Mouse (Mus musculus): ENCODE results near the gene Ncaph. TPM values are rescaled to one million over a fixed set of nuclear protein-coding genes. Genes with fewer than 3 reads are reported as not detected.

The Ncaph gene
- polyA plus RNA-seq (2014; fragmentation: Illumina TruSeq; extraction: RNeasy Lipid Tissue Mini Kit (QIAGEN cat#74804); ENCODE audit: low read depth, low replicate concordance): 3.8 TPM

DNA sequence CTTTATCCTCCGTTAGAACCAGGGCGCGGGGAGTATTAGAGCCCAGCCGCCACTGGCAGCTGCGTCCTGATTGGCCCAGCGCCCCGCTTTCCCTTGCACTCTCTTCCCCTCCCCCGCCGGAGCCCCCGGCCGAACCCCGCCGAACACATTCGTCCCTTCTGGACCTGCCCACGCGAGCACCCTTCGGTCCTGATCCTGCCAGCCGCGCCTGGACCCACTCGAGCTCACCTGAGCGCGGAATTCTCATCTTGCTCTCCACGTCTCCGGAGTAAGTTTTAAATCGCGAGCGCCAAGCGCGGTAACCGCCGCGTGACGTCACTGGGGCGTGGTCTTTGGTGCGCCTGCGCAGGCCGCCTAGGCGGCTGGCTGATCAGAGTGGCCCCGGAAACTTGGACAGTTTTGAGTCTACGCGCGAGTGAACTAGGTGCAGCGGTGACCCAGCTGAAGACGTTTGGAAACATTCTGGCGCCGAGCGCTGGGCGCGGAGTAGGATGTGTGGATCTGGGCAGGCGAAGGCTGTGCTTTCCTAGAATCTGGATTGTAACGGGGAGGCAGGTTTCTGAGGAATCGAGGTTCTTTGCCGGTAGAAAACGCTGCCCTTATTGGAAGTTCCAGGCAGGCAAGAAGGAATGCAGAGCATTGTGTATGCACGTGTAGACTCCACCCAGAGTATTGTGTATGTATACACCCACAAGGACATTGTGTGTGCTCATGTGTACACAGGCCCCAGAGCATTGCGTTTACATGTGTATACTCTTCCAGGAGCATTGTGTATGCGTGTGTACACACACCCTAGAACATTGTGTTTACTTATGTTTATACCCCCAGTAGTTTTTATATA lies at the start of gene Ncaph:
TSS of gene Ncaph (minus strand) at position 334 of the 841 bp plus-strand sequence.

DNA sequence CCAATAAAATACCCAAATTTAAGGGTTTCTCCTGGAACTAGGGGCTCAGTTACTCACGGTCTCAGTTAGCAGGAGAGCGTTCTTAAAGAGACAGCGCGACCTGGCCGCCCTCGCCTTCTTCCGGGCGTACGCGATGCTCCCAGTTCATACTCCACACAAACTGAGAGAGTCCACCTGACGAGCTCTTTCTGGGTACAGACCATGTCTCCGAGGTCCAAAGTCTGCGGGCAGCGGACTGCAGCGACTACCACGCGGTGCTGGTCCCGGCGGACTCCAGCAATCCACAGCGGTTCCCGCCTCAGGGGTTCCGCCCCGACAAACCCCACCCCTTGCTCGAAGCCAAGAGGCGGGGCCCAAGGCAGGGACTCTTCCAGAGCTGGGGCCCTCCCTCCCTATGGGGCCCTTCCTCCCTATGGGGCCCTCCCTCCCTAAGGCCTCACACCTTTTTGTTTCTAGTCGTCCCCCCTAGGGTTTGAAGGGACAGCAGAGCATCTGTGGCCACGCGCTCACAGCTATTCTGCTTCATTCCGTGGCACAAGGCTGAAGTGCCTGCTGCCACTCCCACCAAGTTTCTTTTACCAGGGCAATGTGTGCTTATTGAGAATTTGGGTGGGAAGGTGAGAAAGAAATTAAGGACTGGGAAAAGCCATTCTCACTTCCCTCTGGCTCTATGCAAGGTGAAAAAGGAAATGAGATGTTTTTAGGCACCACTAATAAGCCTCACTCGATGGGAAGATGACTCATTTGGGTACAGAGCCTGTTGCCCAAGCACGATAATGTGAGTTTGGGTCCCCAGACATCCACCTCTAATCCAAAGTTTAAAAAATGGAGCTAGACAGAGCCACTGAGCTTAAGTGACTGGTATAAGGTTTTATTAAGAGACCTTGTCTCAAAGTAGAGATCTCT lies 9.7 kb upstream of the Ncaph start, which contains the start of gene Itpripl1:
TSS of gene Itpripl1 (minus strand) at position 285 of the 906 bp plus-strand sequence.

DNA sequence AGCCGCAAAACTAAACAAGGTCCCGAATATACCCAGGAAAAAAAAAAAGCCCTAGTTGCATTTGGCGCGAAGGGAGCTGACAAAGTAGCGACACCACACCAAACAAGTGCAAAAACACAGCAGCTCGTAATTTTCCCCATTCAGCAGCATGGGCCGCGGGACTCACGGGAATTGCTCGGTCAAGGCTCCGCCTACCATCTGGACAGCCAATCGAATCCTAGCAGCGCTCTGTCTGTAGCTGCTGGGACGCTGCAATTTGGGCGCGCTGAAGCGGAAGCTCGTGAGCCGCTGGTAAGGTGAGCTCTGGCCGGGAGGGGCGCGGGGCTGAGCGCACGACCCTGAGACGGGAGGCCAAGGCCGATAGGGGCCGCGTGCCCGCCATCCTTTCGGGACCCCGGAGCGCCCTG lies 63.3 kb downstream of the Ncaph start, which contains the start of gene Blvra:
TSS of gene Blvra (plus strand) at position 231 of the 407 bp plus-strand sequence.

Other genes starting within 250 kb of the Ncaph start
- gene Sppl2a, start 200.7 kb downstream of the Ncaph start, polyA plus RNA-seq (2014; fragmentation: Illumina TruSeq; extraction: RNeasy Lipid Tissue Mini Kit (QIAGEN cat#74804); ENCODE audit: low read depth, low replicate concordance): 289 TPM
- gene Ap4e1, start 125.2 kb downstream of the Ncaph start, polyA plus RNA-seq (2014; fragmentation: Illumina TruSeq; extraction: RNeasy Lipid Tissue Mini Kit (QIAGEN cat#74804); ENCODE audit: low read depth, low replicate concordance): 21.6 TPM
- 21.2 TPM for gene Blvra, start 63.3 kb downstream of the Ncaph start, polyA plus RNA-seq (2014; fragmentation: Illumina TruSeq; extraction: RNeasy Lipid Tissue Mini Kit (QIAGEN cat#74804); ENCODE audit: low read depth, low replicate concordance)
- 1.8 TPM for gene Itpripl1, start 9.5 kb upstream of the Ncaph start, polyA plus RNA-seq (2014; fragmentation: Illumina TruSeq; extraction: RNeasy Lipid Tissue Mini Kit (QIAGEN cat#74804); ENCODE audit: low read depth, low replicate concordance)
- gene 1810024B03Rik, start 74.3 kb upstream of the Ncaph start, polyA plus RNA-seq (2014; fragmentation: Illumina TruSeq; extraction: RNeasy Lipid Tissue Mini Kit (QIAGEN cat#74804); ENCODE audit: low read depth, low replicate concordance): 1.6 TPM
- gene Snrnp200, start 74.4 kb upstream of the Ncaph start, polyA plus RNA-seq (2014; fragmentation: Illumina TruSeq; extraction: RNeasy Lipid Tissue Mini Kit (QIAGEN cat#74804); ENCODE audit: low read depth, low replicate concordance): 41.5 TPM
- gene Ciao1, start 113.9 kb upstream of the Ncaph start, polyA plus RNA-seq (2014; fragmentation: Illumina TruSeq; extraction: RNeasy Lipid Tissue Mini Kit (QIAGEN cat#74804); ENCODE audit: low read depth, low replicate concordance): 40.0 TPM
- gene Tmem127, start 114.0 kb upstream of the Ncaph start, polyA plus RNA-seq (2014; fragmentation: Illumina TruSeq; extraction: RNeasy Lipid Tissue Mini Kit (QIAGEN cat#74804); ENCODE audit: low read depth, low replicate concordance): 58.0 TPM
- gene Stard7, start 136.3 kb upstream of the Ncaph start, polyA plus RNA-seq (2014; fragmentation: Illumina TruSeq; extraction: RNeasy Lipid Tissue Mini Kit (QIAGEN cat#74804); ENCODE audit: low read depth, low replicate concordance): 142 TPM
- not detected for gene Dusp2, start 202.2 kb upstream of the Ncaph start, polyA plus RNA-seq (2014; fragmentation: Illumina TruSeq; extraction: RNeasy Lipid Tissue Mini Kit (QIAGEN cat#74804); ENCODE audit: low read depth, low replicate concordance)
- not detected for gene Astl, start 204.7 kb upstream of the Ncaph start, polyA plus RNA-seq (2014; fragmentation: Illumina TruSeq; extraction: RNeasy Lipid Tissue Mini Kit (QIAGEN cat#74804); ENCODE audit: low read depth, low replicate concordance)
- 0.23 TPM for gene Adra2b, start 229.3 kb upstream of the Ncaph start, polyA plus RNA-seq (2014; fragmentation: Illumina TruSeq; extraction: RNeasy Lipid Tissue Mini Kit (QIAGEN cat#74804); ENCODE audit: low read depth, low replicate concordance)